ENCODE assay signal across 8 mouse cellular contexts in genomic region chr9:76236626-76237025, GRCm38 (mm10). TPM values are rescaled to one million over a fixed set of nuclear protein-coding genes. Genes with fewer than 3 reads are reported as not detected.
DNase-seq lines count a peak whose midpoint lies in the region; ATAC-seq and TF ChIP-seq lines count a peak whose summit lies in the region.

No protein-coding gene starts in this region.

- 1% methylated on average over 7 of the region's 7 CpGs for WGBS in lung, adult 2 months

- no peak for TF ChIP-seq POLR2A in lung, adult 2 months (IDR thresholded peaks at IDR 0.05; ENCODE audit: borderline replicate concordance, extremely low read depth, low read depth, low read length)

- peak; percentile 94 for TF ChIP-seq CTCF in layer of hippocampus, adult 2 months (conservative IDR thresholded peaks at IDR 0.05)
- TF ChIP-seq CTCF in lung, adult 2 months (IDR thresholded peaks at IDR 0.05; ENCODE audit: insufficient read depth, low read length): peak; percentile 50

- peaks cover 2% of the 10 kb centered on the region; the same call in 1 of the 2 replicates for H3K4me1 ChIP-seq in lung, adult 2 months (ENCODE audit: control insufficient read depth, insufficient read depth, low read length)

- H3K27ac ChIP-seq in layer of hippocampus, adult 2 months: no peak overlapping the region

- peak; percentile 77 for DNase-seq in MEL-GATA-1-ER (ENCODE audit: extremely low read depth, low read depth)
- peak; percentile 53 for DNase-seq in cerebellum, adult 9-10 months
- DNase-seq in forelimb bud, embryonic 11.5 days (ENCODE audit: low read depth, low spot score): peak; percentile 88
- peak; percentile 69 to 74 for DNase-seq in layer of hippocampus, adult 2 months (ENCODE audit: low spot score in 2 of 2)
- peak; percentile 52 for DNase-seq in lung, adult 2 months
- peak; percentile 56 for DNase-seq in ovary, postnatal 14 days (ENCODE audit: low spot score)
- peak; percentile 65 for DNase-seq in urinary bladder, postnatal 14 days (ENCODE audit: low spot score)

- peak; percentile 77 to 83 for ATAC-seq in hematopoietic stem cell, adult 5-6 weeks (replicated peaks in 1 of 2; ENCODE audit: insufficient read depth in 1 of 2, low FRiP score in 2 of 2, low TSS enrichment in 1 of 2, low read depth in 1 of 2, poor library complexity in 2 of 2, severe bottlenecking in 2 of 2)

- peak overlapping the region; percentile 54 for H3K4me3 ChIP-seq in layer of hippocampus, adult 2 months
- H3K4me3 ChIP-seq in lung, adult 2 months (replicated peaks; ENCODE audit: extremely low read depth, low read depth, low read length): no peak overlapping the region

RNA-seq across cellular contexts. Expression of gene Gfral, which starts 23.2 kb away (rescaled TPM):
- total RNA-seq in hematopoietic stem cell, adult 5-6 weeks (2017): not detected in 2 replicates
- total RNA-seq in layer of hippocampus, adult 2 months (2021): not detected
- polyA plus RNA-seq in lung, adult 2 months (2012; rRNA removed): not detected in 2 replicates
